Mouse (Mus musculus): ENCODE measurements at regions not wholly inside any gene's neighbourhood (a gene's known extent, or its start where the extent isn't known, plus 50 kb on each side); places are given as distances from the start of the nearest gene placed in this dataset.
"Not testable (repeated sequence)": the region's sequence is repeated elsewhere in the genome, so short reads cannot be mapped to it uniquely, and the experiment has no call there.

DNA sequence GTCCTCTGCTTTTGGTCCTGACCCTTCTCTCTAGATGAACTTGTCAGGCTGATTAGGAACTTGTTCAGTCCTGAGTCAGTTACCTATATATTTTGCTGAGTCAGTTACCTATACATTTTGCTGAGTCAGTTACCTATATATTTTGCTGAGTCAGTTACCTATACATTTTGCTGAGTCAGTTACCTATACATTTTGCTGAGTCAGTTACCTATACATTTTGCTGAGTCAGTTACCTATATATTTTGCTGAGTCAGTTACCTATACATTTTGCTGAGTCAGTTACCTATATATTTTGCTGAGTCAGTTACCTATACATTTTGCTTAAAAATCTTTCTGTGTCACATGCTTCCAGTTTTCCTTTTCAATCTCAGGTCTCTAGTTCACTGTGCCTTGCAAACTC lies 230.8 kb downstream of the Zfp619 start:
- TF ChIP-seq CTCF (IDR thresholded peaks at IDR 0.05; ENCODE audit: control insufficient read depth, insufficient read depth, insufficient replicate concordance, low read depth, low read length); POLR2A (IDR thresholded peaks at IDR 0.05; ENCODE audit: control insufficient read depth, low read depth, low read length): not testable (repeated sequence)
